Mouse (Mus musculus) lung, postnatal 36 days (tissue): ENCODE data around the gene Rdh1.
A peak's percentile ranks its signal among the peaks of the same experiment; 100 is the strongest.
"Not testable (repeated sequence)": the region's sequence is repeated elsewhere in the genome, so short reads cannot be mapped to it uniquely, and the experiment has no call there.

Experiments used
- DNase-seq: peaks from one replicate; pipeline ENCODE4 v3.0.0; 2022; ENCODE audit warnings: mixed read lengths

Rdh1 gene

DNA sequence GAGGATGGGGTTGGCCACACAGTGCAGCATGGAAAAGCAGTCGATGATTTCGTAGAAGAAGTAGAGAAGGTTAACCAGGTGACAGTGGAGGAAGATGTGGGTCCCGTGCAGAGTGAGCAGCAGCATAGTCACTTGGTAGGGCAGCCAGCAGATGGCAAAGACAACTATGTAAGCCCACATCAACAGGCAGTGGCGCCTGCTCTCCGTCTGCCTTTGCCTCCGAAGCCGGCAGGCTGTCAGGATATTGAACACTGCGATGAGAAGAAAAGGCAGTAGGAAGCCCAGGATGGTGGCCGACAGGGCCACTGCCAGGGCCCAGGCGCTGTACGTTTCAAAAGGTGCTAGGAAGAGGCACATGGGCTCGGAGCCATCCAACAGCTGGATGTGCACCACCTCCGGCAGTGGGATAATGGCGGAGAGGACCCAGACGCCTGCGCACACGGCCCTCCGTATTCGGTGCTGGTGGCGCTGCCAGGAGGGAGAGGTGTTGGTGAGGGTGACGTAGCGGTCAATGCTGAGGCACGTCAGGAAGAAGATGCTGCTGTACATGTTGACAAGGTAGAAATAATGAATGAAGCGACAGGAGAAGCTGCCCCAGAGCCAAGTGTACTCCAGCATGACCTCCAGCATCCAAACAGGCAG, 9.3 kb upstream of the Rdh1 start:
- no peak for DNase-seq

DNA sequence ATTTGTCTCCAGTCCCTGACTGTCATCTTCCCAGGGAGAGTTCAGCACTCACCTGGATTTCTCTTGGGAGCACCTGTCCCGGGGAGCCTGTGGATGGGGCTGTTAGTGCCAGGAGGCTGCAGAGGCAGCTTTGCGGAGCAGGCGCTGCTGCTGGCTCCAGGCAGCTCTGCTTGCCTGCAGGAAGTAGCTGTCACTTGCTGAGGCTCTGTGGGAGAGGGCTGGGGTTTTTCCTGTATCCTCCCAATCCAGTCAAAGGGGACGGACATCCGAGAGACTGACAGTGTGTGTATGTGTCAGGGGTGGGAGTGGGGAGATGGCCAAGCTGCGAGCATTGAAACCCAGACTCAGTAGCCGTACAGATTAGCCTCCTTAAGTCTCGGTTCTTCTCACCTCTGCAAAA, 8.0 kb upstream of the Rdh1 start, which contains the start of gene Gpr182:
TSS of gene Gpr182 (minus strand) at position 185 of the 400 bp plus-strand sequence.
- DNase-seq = peak; percentile 72

DNA sequence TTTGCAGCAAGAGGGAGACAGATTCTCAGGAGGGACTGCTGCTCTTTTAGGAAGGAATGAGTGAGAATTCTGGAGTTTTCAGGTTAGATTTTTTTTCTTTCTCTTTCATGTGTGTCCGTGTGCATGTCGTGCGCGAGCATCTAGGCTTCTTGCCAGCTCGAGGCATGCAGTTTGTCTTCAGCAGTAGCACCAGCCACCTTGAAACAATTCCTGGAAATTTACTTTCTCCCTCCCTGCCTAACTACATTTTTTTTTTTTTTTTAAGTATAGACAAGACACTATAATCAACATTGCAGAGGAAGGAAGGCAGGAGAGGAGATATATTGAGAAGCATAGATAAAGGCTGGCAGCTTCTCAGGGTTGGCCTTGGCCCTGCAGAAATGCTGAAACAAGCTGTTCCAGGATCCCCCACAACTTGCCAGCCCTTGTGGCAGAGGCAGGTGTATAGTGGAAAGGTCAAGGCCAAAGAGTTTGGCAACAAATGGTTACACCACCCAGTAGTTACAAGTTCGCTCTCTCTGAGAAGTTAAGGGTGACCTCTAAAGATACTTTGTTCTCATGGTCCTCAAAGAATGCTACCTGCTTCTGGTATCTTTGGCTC, 4.9 kb upstream of the Rdh1 start:
- DNase-seq = peak; percentile 77

GRCm38 (mm10) chr10:127755246-127755645, 4.3 kb upstream of the Rdh1 start:
- peak; percentile 34 for DNase-seq

DNA sequence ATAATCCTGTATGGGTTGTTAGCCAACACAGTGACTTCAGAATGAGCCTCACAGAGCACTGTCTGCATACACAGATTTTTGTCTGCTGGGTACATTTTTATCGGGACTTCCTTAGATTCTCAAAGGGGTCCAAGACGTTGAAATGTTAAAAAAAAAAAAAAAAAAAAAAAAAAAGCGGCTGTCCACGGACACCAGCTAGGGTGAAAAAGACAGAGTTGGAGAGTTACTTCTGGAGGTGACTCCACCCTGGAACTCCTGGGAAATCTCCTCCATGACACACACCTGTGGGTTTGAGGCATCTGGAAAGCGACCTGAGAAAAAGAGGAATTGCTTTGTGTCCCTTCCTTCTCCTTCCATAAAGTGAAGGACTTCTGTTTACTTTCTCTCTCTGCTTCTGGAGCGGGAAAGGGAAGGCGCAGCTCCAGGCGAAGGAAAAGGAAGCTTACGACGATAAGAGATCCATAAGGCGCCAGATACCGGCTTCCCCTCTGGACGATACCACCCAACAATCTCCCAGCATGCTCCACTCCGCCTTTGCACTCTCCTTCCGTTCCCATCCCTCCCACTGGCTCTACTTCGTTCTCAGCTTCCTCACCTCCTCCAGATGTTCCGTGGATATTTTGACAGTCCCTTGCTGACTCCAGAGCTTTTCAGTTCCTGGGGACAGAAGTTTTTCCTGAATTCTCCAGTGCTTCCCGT, 3.6 kb upstream of the Rdh1 start:
- DNase-seq = peak; percentile 74

DNA sequence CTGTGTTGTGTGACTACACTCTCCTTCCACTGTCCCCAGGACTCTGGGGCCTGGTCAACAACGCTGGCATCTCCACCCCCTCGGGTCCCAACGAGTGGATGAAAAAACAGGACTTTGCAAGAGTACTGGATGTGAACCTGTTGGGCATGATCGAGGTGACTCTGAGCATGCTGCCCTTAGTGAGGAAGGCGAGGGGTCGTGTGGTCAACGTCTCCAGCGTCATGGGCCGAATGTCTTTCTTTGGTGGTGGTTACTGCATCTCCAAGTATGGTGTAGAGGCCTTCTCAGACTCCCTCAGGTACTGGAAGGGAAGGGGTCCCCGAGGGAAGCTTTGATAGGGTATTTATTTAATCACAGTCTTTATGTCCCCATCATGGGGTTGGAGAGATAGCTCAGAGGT, 3.4 kb downstream of the Rdh1 start:
- DNase-seq = not testable (repeated sequence)

DNA sequence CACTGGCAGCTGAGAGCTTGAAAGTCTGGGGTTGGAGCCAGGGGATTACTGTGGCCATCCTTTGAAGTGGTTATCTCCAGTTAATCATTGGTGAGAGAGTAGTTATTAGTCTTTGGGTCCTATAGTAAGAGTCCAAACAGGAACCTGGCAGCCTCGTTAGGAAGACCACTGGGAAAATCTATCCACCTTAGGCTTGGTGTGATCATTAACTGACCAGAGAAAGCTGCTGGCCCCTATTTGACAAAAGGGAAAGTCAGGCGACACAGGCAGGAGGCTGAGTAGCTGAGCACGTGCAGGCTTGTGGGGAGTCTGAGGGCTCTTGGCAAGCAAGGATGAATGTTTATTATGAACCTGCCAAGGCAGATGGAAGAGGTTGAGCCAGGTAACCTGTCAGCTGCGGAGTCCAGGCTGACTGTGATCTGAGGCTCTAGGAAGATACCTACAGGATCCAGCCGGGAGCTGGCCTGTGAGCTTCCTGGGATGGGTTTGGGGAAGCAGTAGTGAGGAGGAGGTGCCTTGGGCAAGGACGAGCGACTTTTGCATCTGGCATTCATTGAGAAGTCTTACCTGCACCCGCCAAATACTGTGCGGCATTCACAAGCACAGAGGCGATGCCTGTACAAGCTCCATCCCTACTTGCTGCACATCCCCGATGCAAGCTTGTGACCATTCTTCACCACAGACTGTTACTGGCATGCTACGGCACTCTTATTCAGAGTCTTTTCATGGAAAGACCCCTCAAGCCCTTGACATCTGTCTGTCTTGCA, 4.6 kb downstream of the Rdh1 start:
- no peak for DNase-seq

- no peak for DNase-seq
These were observed 7.0 kb downstream of the Rdh1 start for GRCm38 (mm10) chr10:127766564-127766963.

GRCm38 (mm10) chr10:127776011-127776410, 16.5 kb downstream of the Rdh1 start, which contains the start of gene Rdh9:
Gene Rdh9 (plus strand): TSS chr10:127776386.
- DNase-seq = no peak

DNA sequence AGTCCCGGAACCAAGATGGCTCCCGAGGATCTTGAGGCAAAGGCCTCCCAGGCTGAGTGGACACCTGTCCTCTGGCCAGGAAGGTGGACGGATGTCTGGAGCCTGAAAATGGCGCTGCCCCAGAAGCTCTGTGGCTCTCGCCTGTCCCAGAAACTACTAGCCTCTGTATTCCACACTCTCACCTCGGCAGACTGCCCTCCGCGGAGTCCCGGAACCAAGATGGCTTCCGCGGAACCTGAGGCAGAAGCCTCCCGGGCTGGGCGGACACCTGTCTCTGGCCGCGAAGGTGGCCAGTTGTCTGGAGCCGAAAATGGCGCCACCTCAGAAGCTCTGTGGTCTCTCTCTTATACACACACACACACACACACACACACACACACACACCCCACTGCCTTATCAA, 22.8 kb downstream of the Rdh1 start:
- DNase-seq = not testable (repeated sequence)

DNA sequence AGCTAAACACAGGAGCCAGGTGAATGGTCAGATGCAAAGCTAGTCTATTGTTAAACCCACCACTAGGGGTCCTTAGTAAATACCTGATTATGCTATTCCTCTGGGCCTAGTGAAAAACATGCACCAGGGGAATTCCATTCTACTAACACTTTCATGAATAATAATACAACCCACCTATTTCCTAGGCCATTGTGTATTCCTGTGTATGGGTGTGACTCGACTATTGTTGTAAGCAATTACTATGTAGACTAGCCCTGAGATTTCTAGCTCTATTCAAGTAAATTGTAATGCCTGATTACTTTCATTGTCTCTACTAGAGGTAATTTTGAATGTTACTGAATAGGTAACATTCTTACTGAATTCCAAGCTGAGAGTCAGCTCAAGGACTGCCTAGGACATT, 25.9 kb downstream of the Rdh1 start:
- not testable (repeated sequence) for DNase-seq

DNA sequence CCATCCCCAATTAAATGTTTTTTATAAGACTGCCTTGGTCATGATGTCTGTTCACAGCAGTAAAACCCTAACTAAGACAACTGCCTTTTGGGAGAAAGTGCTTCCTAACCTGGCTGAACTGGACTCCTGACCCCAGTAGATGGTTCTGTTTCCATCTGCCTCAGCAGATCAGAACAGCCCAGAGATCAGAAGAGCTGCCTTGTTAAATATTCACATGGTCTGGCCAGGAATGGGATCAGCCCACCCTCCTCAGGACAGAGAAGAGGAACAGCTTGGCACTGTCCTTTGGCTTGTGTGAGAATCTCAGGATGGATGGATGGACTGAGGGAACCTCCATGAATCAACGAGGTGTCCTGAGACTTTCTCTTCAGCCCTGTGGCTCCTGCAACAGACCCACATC, 39.8 kb downstream of the Rdh1 start:
- DNase-seq = no peak

DNA sequence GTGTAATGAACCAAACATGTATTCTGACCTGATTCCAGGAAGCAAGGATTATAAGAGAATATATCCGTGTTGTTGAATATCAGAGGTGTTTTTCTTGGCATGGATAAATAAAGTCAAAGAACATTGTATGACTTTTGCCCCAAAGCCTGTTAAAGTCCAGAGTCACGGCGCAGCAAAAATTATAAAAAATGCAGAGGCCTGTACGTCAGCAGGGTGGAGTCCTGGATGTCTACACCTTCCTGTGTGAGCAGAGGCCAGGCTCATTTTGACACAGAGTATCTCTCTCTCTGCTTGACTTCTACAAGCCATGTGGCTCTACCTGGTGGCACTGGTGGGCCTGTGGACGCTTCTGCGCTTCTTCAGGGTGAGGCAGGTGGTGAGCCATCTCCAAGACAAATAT, 41.4 kb downstream of the Rdh1 start, which contains the start of gene Rdh16:
TSS of gene Rdh16 (plus strand) at position 262 of the 400 bp plus-strand sequence.
- DNase-seq = no peak

DNA sequence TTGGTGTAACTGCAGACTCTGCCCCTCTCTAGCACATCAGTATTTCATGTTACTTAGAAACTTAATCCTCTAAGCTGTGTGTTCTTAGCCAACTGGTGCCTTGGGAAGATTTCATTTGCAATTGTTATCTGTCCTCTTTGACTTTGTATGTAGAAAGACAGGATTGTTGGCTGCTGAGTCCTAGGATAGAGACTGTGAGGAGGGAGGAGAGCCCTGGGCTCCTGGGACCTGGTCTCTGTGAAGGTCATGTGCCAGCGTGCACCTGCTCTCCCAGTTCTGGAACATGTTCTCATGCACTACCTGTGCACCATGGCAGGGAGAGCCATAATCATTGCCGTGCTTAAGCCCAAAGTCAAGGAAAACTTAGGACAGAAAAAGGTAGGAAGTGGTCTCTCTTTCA, 42.1 kb downstream of the Rdh1 start:
- DNase-seq = no peak

GRCm38 (mm10) chr10:127802236-127802635, 42.7 kb downstream of the Rdh1 start:
- no peak for DNase-seq

GRCm38 (mm10) chr10:127804416-127804815, 44.9 kb downstream of the Rdh1 start:
- no peak for DNase-seq

DNA sequence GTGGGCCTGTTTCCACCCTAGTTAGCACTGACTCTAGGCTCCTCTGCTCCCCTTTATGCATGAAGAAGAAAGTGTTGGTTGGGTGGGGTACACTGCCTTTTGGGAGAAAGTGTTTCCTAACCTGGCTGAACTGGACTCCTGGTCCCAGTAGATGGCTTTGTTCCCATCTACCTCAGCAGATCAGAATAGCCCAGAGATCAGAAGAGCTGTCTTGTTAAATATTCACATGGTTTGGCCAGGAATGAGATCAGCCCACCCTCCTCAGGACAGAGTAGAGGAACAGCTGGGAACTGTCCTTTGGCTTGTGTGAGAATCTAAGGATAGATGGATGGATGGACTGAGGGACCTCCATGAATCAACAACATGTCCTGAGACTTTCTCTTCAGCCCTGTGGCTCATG, 56.4 kb downstream of the Rdh1 start:
- no peak for DNase-seq

- DNase-seq = not testable (repeated sequence)
These were observed 57.9 kb downstream of the Rdh1 start for GRCm38 (mm10) chr10:127817268-127817910.
